In genomic region chr1:180766557-180766956, GRCm38 (mm10) we compare ENCODE assay signal across 10 mouse cellular contexts. TPM values are rescaled to one million over a fixed set of nuclear protein-coding genes. Genes with fewer than 3 reads are reported as not detected.
DNase-seq lines count a peak whose midpoint lies in the region; ATAC-seq and TF ChIP-seq lines count a peak whose summit lies in the region.
"Had no signal": no experiment of that assay in that cellular context is flagged by ENCODE, and none has a peak within 500 bp of the region (broad histone marks: within the 10 kb centered on the region; RNA-seq: fewer than 3 reads in every experiment).

No protein-coding gene starts in this region.

- WGBS in bone marrow, adult 2 months = 9% methylated on average over 5 of the region's 5 CpGs

- DNase-seq in spleen, adult 18-20 months = peak; percentile 41 to 49
- no peak for DNase-seq in spleen, postnatal 14 days (ENCODE audit: low spot score in 2 of 2)
- peak; percentile 38 for DNase-seq in thymus, postnatal 4 days
- DNase-seq in ovary, postnatal 36 days (ENCODE audit: low spot score) = no peak
- DNase-seq in kidney, adult 11 months = no peak
- no peak for DNase-seq in layer of hippocampus, adult 2 months (ENCODE audit: low spot score in 2 of 2)
- DNase-seq: kidney, adult 18-20 months had no signal

- peak overlapping the region; percentile 35 for H3K4me3 ChIP-seq in bone marrow, adult 2 months (replicated peaks; ENCODE audit: control insufficient read depth, low read depth, low read length)
- no peak overlapping the region for H3K4me3 ChIP-seq in layer of hippocampus, adult 2 months
- H3K4me3 ChIP-seq: lung, embryonic 15.5 days had no signal

- no peak for TF ChIP-seq CTCF in bone marrow, adult 2 months (IDR thresholded peaks at IDR 0.05; ENCODE audit: control insufficient read depth, insufficient read depth, low read length)
- TF ChIP-seq CTCF in layer of hippocampus, adult 2 months (conservative IDR thresholded peaks at IDR 0.05) = no peak

- no peak for TF ChIP-seq POLR2A in bone marrow, adult 2 months (IDR thresholded peaks at IDR 0.05; ENCODE audit: borderline replicate concordance, control insufficient read depth, low read depth, low read length)

- peaks cover 6% of the 10 kb centered on the region for H3K4me1 ChIP-seq in bone marrow, adult 2 months (ENCODE audit: control insufficient read depth, insufficient read depth, low read length)

- H3K27ac ChIP-seq in bone marrow, adult 2 months (ENCODE audit: control insufficient read depth, insufficient read depth, low read depth, low read length, poor library complexity) = peak overlapping the region; percentile 94
- H3K27ac ChIP-seq in layer of hippocampus, adult 2 months = no peak overlapping the region

- peak; percentile 9 for ATAC-seq in megakaryocyte progenitor cell, adult 5-6 weeks (replicated peaks; ENCODE audit: poor library complexity)

RNA-seq across cellular contexts. Expression of gene Acbd3, which starts 40.7 kb away (rescaled TPM):
- 11.7 and 16.1 TPM in 2 replicates for polyA plus RNA-seq in bone marrow, adult 2 months (2011; ENCODE audit: insufficient read depth, insufficient read length, low replicate concordance, missing spikeins)
- total RNA-seq in megakaryocyte progenitor cell, adult 5-6 weeks (2015) = 23.9 and 27.3 TPM in 2 replicates
- 43.0 and 46.5 TPM in 2 replicates for total RNA-seq in megakaryocyte progenitor cell, adult 5-6 weeks (2017)
- total RNA-seq in layer of hippocampus, adult 2 months (2021) = 10 to 100 TPM; 32.6 to 34.4 TPM

RNA-seq across cellular contexts. Expression of gene H3f3a, which starts 47.2 kb away (rescaled TPM):
- 682 and 801 TPM in 2 replicates for polyA plus RNA-seq in bone marrow, adult 2 months (2011; ENCODE audit: insufficient read depth, insufficient read length, low replicate concordance, missing spikeins)
- total RNA-seq in megakaryocyte progenitor cell, adult 5-6 weeks (2015) = 1,870 and 2,095 TPM in 2 replicates
- total RNA-seq in megakaryocyte progenitor cell, adult 5-6 weeks (2017) = 1,724 and 1,809 TPM in 2 replicates
- 100 to 1,000 TPM; 319 to 351 TPM for total RNA-seq in layer of hippocampus, adult 2 months (2021)

Comparison
In these comparisons a context has a peak if more than half of its experiments do, and no peak if none do; other contexts are left out.
1. DNase-seq: peak in spleen, adult 18-20 months (2 of 2) and thymus, postnatal 4 days (single experiment); none in spleen, postnatal 14 days (0 of 2), ovary, postnatal 36 days (single experiment), kidney, adult 11 months (single experiment) and layer of hippocampus, adult 2 months (0 of 2).
2. RNA of gene H3f3a, which starts 47.2 kb away (total RNA-seq): 1,724 to 2,095 TPM in megakaryocyte progenitor cell, adult 5-6 weeks; 319 to 351 TPM in layer of hippocampus, adult 2 months; every median in the first group is over 4 times any median in the second.